Mouse (Mus musculus) ES-E14 (cell line): ENCODE results near the gene Pygo1. TPM values are rescaled to one million over a fixed set of nuclear protein-coding genes. Genes with fewer than 3 reads are reported as not detected.

Experiments used
- DNase-seq: peaks from one replicate; pipeline ENCODE4 v3.0.0-alpha.2; 2013; ENCODE audit warnings: low read depth, low spot score
- H3K27ac ChIP-seq: 2 replicates; pipeline ENCODE4 v1.5.1; 2012; ENCODE audit warnings: low read depth, mild to moderate bottlenecking, low read length, moderate library complexity, mixed read lengths; ENCODE audit not compliant: poor library complexity, insufficient read depth, severe bottlenecking
- H3K36me3 ChIP-seq: 2 replicates; pipeline ENCODE4 v1.6.1; 2012; ENCODE audit warnings: mild to moderate bottlenecking, low read length, moderate library complexity, mixed read lengths; ENCODE audit not compliant: control insufficient read depth, poor library complexity, insufficient read depth, severe bottlenecking
- H3K4me1 ChIP-seq, 2 experiments: fragments of 150-350 bp in 1 of 2; sonication (generic) in 1 of 2; 2 replicates each; pipeline ENCODE4 v1.6.1; 2012; ENCODE audit warnings: low read length in 2 of 2, mild to moderate bottlenecking in 1 of 2, mixed read lengths in 1 of 2; ENCODE audit not compliant: control insufficient read depth in 2 of 2, insufficient read depth in 2 of 2, poor library complexity in 1 of 2
- H3K4me3 ChIP-seq, 2 experiments: fragments of 150-350 bp in 1 of 2; sonication (generic) in 1 of 2; 2 replicates each; pipeline ENCODE4 v1.5.1; 2012; ENCODE audit warnings: low read length in 2 of 2, low read depth in 1 of 2, mild to moderate bottlenecking in 1 of 2, mixed read lengths in 1 of 2; ENCODE audit not compliant: insufficient read depth in 1 of 2, poor library complexity in 1 of 2, severe bottlenecking in 1 of 2
- H3K9ac ChIP-seq: 2 replicates; pipeline ENCODE4 v1.6.1; 2012; ENCODE audit warnings: low read depth, mild to moderate bottlenecking, low read length, mixed read lengths; ENCODE audit not compliant: poor library complexity, insufficient read depth, severe bottlenecking
- H3K9me3 ChIP-seq: fragments of 150-350 bp; sonication (generic); 2 replicates; pipeline ENCODE4 v1.6.1; 2012; ENCODE audit warnings: low read depth, mild to moderate bottlenecking, low read length; ENCODE audit not compliant: control insufficient read depth, insufficient read depth
- CHD2 ChIP-seq: IDR thresholded peaks from 2 replicates; pipeline ENCODE4 v1.6.1; 2014; ENCODE audit warnings: mild to moderate bottlenecking, low read depth, low read length, inconsistent platforms
- HCFC1 ChIP-seq: IDR thresholded peaks from 2 replicates; pipeline ENCODE4 v1.6.1; 2012; ENCODE audit warnings: low read length, inconsistent platforms, borderline replicate concordance; ENCODE audit not compliant: insufficient read depth
- MAFK ChIP-seq: IDR thresholded peaks from 2 replicates; pipeline ENCODE4 v1.6.1; 2014; ENCODE audit warnings: mild to moderate bottlenecking, low read depth, low read length, inconsistent platforms; ENCODE audit not compliant: insufficient read depth
- ZC3H11A ChIP-seq: IDR thresholded peaks from 2 replicates; pipeline ENCODE4 v1.6.1; 2012; ENCODE audit warnings: low read depth, mild to moderate bottlenecking, inconsistent platforms, low read length, borderline replicate concordance
- ZNF384 ChIP-seq: IDR thresholded peaks from 2 replicates; pipeline ENCODE4 v1.6.1; 2012; ENCODE audit warnings: low read depth, low read length, inconsistent platforms
- in situ Hi-C, 2 experiments: fragments of 600-800 bp; cut with MboI; formaldehyde crosslinking; loops; one replicate each; pipeline ENCODE4 v1.15.1; 2025; ENCODE audit warnings: low sequenced_read_pairs in 2 of 2, inconsistent platforms in 1 of 2; ENCODE audit not compliant: unreplicated experiment in 2 of 2
- total RNA-seq: library from RNA; depleted of rRNA; stranded (reverse); fragments of 300-350 nt; gene quantifications from 2 replicates; pipeline ENCODE4 v1.2.3, GENCODE M21; 2012; rRNA removed

Pygo1 gene
- total RNA-seq, 1 experiment: 0.58 TPM

- in situ Hi-C loops: no loop called here
- peaks cover 5 to 14% of the 10 kb centered on the region in 2 experiments for H3K4me1 ChIP-seq
- no peaks in the 10 kb centered on the region for H3K9me3 ChIP-seq
- no peak for TF ChIP-seq MAFK
- TF ChIP-seq HCFC1: no peak
- no peak for TF ChIP-seq ZC3H11A
- no peak for TF ChIP-seq ZNF384
- TF ChIP-seq CHD2: no peak
- DNase-seq: peak; percentile 46
- H3K36me3 ChIP-seq: no peaks in the 10 kb centered on the region
- peak overlapping the region; percentile 41 for H3K27ac ChIP-seq
- H3K4me3 ChIP-seq: no peak overlapping the region
- H3K9ac ChIP-seq: no peak overlapping the region
Observed at GRCm38 (mm10) chr9:72996167-72996566, 70.7 kb downstream of the Pygo1 start.

GRCm38 (mm10) chr9:72996806-72997205 is 71.4 kb downstream of the Pygo1 start:
- Histone ChIP-seq H3K36me3 (no peaks in the 10 kb centered on the region), H3K9ac (no peak overlapping the region), H3K4me1 (peaks cover 5 to 14% of the 10 kb centered on the region in 2 experiments), H3K9me3 (no peaks in the 10 kb centered on the region), H3K27ac (peak overlapping the region; percentile 41; the same call in 1 of the 2 replicates), H3K4me3 (no peak overlapping the region)
- DNase-seq: peak; percentile 31
- in situ Hi-C loops: no loop called here
- TF ChIP-seq CHD2 (no peak), ZNF384 (no peak), HCFC1 (no peak), ZC3H11A (no peak), MAFK (no peak)

- no peaks in the 10 kb centered on the region for H3K9me3 ChIP-seq
- TF ChIP-seq ZC3H11A (no peak), MAFK (no peak), ZNF384 (no peak), CHD2 (no peak), HCFC1 (no peak)
- in situ Hi-C loops: no loop called here
- no peak overlapping the region for H3K9ac ChIP-seq
- H3K36me3 ChIP-seq: peaks cover 2% of the 10 kb centered on the region; the same call in 1 of the 2 replicates
- no peak overlapping the region for H3K4me3 ChIP-seq
- no peak overlapping the region for H3K27ac ChIP-seq
- H3K4me1 ChIP-seq: peaks cover 2 to 8% of the 10 kb centered on the region in 2 experiments; a peak in 3 of 4 replicates
- DNase-seq: no peak
Observed at GRCm38 (mm10) chr9:73000487-73000886, 75.0 kb downstream of the Pygo1 start.

- Histone ChIP-seq H3K27ac (no peak overlapping the region), H3K4me3 (no peak overlapping the region), H3K4me1 (peaks cover 2 to 6% of the 10 kb centered on the region in 2 experiments; a peak in 2 of 4 replicates), H3K9ac (no peak overlapping the region), H3K36me3 (peaks cover 6% of the 10 kb centered on the region; the same call in 1 of the 2 replicates), H3K9me3 (no peaks in the 10 kb centered on the region)
- in situ Hi-C loops: no loop called here
- no peak for TF ChIP-seq CHD2
- no peak for TF ChIP-seq MAFK
- DNase-seq: no peak
Observed at GRCm38 (mm10) chr9:73001314-73002011, 76.0 kb downstream of the Pygo1 start.

Other genes with a start within 250 kb of the Pygo1 start
- 28.8 and 31.1 TPM in 2 replicates for gene Prtg, start 118.8 kb upstream of the Pygo1 start, total RNA-seq
- 1.2 and 1.4 TPM in 2 replicates for gene Dyx1c1, start 33.1 kb downstream of the Pygo1 start, total RNA-seq
- 0.04 TPM in 1 of 2 replicates, not detected in the other for gene Gm44503, start 33.2 kb downstream of the Pygo1 start, total RNA-seq
- gene Ccpg1os, start 59.7 kb downstream of the Pygo1 start, total RNA-seq: 5.1 and 7.1 TPM in 2 replicates
- gene Ccpg1, start 59.8 kb downstream of the Pygo1 start, total RNA-seq: 31.3 and 45.2 TPM in 2 replicates
- gene Pigb, start 114.7 kb downstream of the Pygo1 start, total RNA-seq: 14.9 and 18.0 TPM in 2 replicates
- gene Rab27a, start 119.2 kb downstream of the Pygo1 start, total RNA-seq: 4.6 and 7.5 TPM in 2 replicates
- 19.9 and 48.1 TPM in 2 replicates for gene Khdc3, start 176.2 kb downstream of the Pygo1 start, total RNA-seq
- gene Gm20509, start 176.8 kb downstream of the Pygo1 start, total RNA-seq: not detected in 2 replicates
- gene Rsl24d1, start 187.8 kb downstream of the Pygo1 start, total RNA-seq: 115 and 147 TPM in 2 replicates